Mouse (Mus musculus) embryonic facial prominence, embryonic 11.5 days (tissue): ENCODE data around the gene Eif1b. TPM values are rescaled to one million over a fixed set of nuclear protein-coding genes. Genes with fewer than 3 reads are reported as not detected.

Source experiments
- ATAC-seq: fragments of 200-750 bp; cut with Nextera tagmentation; replicated peaks from 2 replicates; pipeline ENCODE4 v1.8.0; 2017; ENCODE audit warnings: low read depth; ENCODE audit not compliant: insufficient number of reproducible peaks, low FRiP score, low TSS enrichment
- DNase-seq: peaks from one replicate; pipeline ENCODE4 v3.0.0-alpha.2; 2015; ENCODE audit warnings: low spot score
- H3K27ac ChIP-seq: fragments of 300-500 bp; sonication (generic); replicated peaks from 2 replicates; pipeline ENCODE4 v1.5.1; 2014; ENCODE audit warnings: mild to moderate bottlenecking, low read depth, low read length, control low read depth
- H3K27me3 ChIP-seq: fragments of 300-500 bp; sonication (generic); 2 replicates; pipeline ENCODE4 v1.6.1; 2014; ENCODE audit warnings: mild to moderate bottlenecking, low read length, moderate library complexity, mixed read lengths; ENCODE audit not compliant: control insufficient read depth, insufficient read depth
- H3K36me3 ChIP-seq: fragments of 300-500 bp; sonication (generic); replicated peaks from 2 replicates; pipeline ENCODE4 v1.6.1; 2014; ENCODE audit warnings: low read depth, mild to moderate bottlenecking, low read length, moderate library complexity, mixed read lengths; ENCODE audit not compliant: control insufficient read depth, insufficient read depth
- H3K4me1 ChIP-seq: fragments of 300-500 bp; sonication (generic); 2 replicates; pipeline ENCODE4 v1.6.1; 2014; ENCODE audit warnings: low read length, mixed read lengths; ENCODE audit not compliant: control insufficient read depth, insufficient read depth
- H3K4me2 ChIP-seq: fragments of 300-500 bp; sonication (generic); 2 replicates; pipeline ENCODE4 v1.6.1; 2014; ENCODE audit warnings: low read depth, mild to moderate bottlenecking, control low read depth, low read length, moderate library complexity
- H3K4me3 ChIP-seq: fragments of 300-500 bp; sonication (generic); 2 replicates; pipeline ENCODE4 v1.5.1; 2014; ENCODE audit warnings: low read depth, low read length, control low read depth
- H3K9ac ChIP-seq: fragments of 300-500 bp; sonication (generic); replicated peaks from 2 replicates; pipeline ENCODE4 v1.6.1; 2014; ENCODE audit warnings: mild to moderate bottlenecking, control low read depth, low read length
- H3K9me3 ChIP-seq: fragments of 300-500 bp; sonication (generic); replicated peaks from 2 replicates; pipeline ENCODE4 v1.6.1; 2016; ENCODE audit warnings: mild to moderate bottlenecking, low read length, inconsistent platforms, mixed read lengths; ENCODE audit not compliant: control insufficient read depth
- WGBS: fragments of 180-500 bp; shearing (Covaris S2); extraction: QIAGEN DNeasy Blood & Tissue Kit; methylation state at CpG from one replicate; pipeline ENCODE4 v1.1.7; 2014; 5-methylcytosine and 5-hydroxymethylcytosine counted together
- polyA plus RNA-seq: library from polyadenylated mRNA; unstranded; fragments of >200 nt; fragmentation: Nextera tagmentation; extraction: Ambion mirVana; gene quantifications from 2 replicates; pipeline ENCODE4 v1.2.1, GENCODE M21; 2014

The Eif1b gene
- polyA plus RNA-seq, 1 experiment from 2014 or later: 261 TPM

DNA sequence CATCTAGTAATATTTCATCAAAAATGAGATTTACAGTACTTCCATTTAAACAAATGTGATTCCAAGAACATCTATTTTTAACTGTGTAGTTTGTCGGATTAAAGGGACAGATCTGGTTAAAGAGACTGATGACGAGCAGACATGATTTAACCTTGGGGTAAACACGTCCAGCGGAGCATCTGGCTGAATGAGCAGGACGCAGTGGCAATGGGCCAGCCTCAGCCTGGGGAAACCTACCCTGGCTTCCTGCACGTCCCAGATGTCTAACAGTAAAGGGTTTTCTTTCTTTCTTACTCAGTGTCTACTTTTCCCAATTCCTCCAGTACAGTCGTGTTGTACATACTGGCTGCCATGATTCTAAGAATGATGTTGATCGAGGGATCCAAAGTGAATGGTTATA lies 5.0 kb upstream of the Eif1b start:
- 85% methylated on average over 8 of the region's 8 CpGs for WGBS
- no peaks in the 10 kb centered on the region for H3K36me3 ChIP-seq
- H3K4me2 ChIP-seq: no peak overlapping the region
- no peaks in the 10 kb centered on the region for H3K9me3 ChIP-seq
- no peak overlapping the region for H3K9ac ChIP-seq
- H3K27me3 ChIP-seq: no peaks in the 10 kb centered on the region
- H3K4me1 ChIP-seq: no peaks in the 10 kb centered on the region
- ATAC-seq (no peak), DNase-seq (no peak)
- H3K27ac ChIP-seq: no peak overlapping the region
- no peak overlapping the region for H3K4me3 ChIP-seq

DNA sequence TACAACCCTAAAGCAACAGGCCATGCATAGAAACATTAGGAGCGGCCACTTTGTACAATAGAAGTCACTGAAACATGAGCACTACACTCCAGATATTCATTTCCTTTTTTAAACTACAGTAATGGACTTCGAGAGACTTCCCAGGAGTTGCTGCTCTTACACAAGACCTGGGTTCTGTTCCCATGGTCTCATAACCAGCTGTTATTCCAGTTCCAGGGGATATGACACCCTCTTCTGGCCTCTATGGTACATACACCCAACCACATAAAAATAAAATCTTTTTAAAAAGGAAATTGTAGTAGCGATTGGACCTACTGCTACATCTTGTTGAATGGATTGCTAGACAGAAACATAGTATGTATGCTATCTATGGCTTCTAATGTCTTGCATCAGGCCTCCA lies 523 bp upstream of the Eif1b start:
- no peak overlapping the region for H3K9ac ChIP-seq

DNA sequence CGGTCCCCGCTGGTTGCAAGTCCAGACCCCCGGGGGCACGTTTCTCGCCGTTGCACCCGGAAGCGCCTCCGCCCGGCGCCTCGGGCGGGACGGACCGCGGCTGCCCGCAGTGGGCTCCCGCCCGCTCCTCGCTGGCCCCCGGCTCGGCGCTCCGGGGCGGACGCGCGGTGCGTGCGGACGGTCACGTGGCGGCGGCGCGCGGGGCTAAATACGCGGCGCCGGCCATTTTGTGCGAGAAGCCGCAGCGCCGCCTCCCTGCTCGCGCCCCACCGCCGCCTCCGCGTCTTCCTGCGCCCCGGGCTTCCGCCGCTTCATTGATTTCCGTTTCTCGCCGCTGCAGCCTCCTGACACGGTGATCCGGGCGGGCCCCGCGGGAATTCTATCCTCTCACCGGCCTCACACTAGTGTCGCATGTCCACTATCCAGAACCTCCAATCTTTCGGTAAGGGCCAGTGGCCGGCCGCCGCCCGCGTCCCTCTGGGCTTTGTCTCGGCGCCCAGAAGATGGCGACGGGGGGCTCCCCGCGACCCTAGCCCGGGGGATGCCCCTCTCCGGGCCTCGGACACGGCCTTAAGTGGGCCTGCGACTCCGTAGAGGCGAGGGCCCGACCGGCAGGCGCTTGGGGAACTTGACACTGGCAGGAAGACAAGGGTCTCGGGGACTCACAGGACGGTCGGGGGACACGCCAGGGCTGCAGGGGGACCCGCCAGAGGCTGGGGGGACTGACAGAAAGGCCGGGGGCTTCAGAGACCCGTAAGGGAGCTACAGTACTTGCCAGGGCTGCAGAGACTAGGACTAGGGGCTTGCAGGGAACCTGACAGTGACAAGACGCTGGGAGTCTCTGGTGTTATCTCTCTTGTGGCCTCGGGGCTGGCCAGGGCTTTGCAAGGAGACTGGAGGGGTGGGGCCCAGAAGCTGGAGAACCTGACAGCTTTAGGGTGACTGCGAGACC lies 644 bp downstream of the Eif1b start:
- Histone ChIP-seq H3K4me2 (peak overlapping the region; percentile 86), H3K4me3 (peak overlapping the region; percentile 98), H3K36me3 (peaks cover 4% of the 10 kb centered on the region), H3K4me1 (no peaks in the 10 kb centered on the region; the same call in 1 of the 2 replicates), H3K9me3 (no peaks in the 10 kb centered on the region), H3K27ac (peak overlapping the region; percentile 90), H3K9ac (peak overlapping the region; percentile 99), H3K27me3 (no peaks in the 10 kb centered on the region)
- ATAC-seq (peak; percentile 74), DNase-seq (peak; percentile 88)
- under 1% methylated on average over 91 of the region's 97 CpGs for WGBS

More for the DNA sequence above, 523 bp upstream of the Eif1b start:
- 86% methylated on average over 3 of the region's 3 CpGs for WGBS
- Histone ChIP-seq H3K4me3 (peak overlapping the region; percentile 98; the same call in 1 of the 2 replicates), H3K4me2 (peak overlapping the region; percentile 86), H3K27me3 (no peaks in the 10 kb centered on the region), H3K4me1 (no peaks in the 10 kb centered on the region), H3K27ac (no peak overlapping the region), H3K36me3 (peaks cover 4% of the 10 kb centered on the region), H3K9me3 (no peaks in the 10 kb centered on the region)
- peak; percentile 24 for DNase-seq
- ATAC-seq: no peak

DNA sequence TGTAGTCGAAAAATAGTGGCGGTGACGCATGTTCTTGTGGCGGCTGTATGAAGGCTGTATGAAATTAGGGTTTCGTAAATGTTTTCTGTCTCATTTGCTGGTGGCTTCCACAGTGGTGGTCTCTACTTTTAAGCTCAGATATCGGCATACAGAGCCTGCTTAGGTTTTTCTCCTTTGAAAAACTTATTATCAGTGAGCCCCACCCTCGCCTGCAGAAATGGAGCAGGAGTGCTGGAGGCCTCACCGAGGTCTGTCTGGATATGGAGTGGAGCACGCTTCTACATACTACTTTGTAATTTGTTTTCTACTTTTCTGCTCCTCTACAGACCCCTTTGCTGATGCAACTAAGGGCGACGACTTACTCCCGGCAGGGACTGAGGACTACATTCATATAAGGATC lies 1.7 kb downstream of the Eif1b start:
- peak overlapping the region; percentile 98 for H3K4me3 ChIP-seq
- peak overlapping the region; percentile 99 for H3K9ac ChIP-seq
- peak overlapping the region; percentile 86 for H3K4me2 ChIP-seq
- no peaks in the 10 kb centered on the region for H3K9me3 ChIP-seq
- no peak for DNase-seq
- no peak overlapping the region for H3K27ac ChIP-seq
- no peaks in the 10 kb centered on the region; the same call in 1 of the 2 replicates for H3K4me1 ChIP-seq
- peaks cover 4% of the 10 kb centered on the region for H3K36me3 ChIP-seq
- WGBS: 75% methylated on average over 12 of the region's 12 CpGs
- H3K27me3 ChIP-seq: no peaks in the 10 kb centered on the region
- no peak for ATAC-seq

DNA sequence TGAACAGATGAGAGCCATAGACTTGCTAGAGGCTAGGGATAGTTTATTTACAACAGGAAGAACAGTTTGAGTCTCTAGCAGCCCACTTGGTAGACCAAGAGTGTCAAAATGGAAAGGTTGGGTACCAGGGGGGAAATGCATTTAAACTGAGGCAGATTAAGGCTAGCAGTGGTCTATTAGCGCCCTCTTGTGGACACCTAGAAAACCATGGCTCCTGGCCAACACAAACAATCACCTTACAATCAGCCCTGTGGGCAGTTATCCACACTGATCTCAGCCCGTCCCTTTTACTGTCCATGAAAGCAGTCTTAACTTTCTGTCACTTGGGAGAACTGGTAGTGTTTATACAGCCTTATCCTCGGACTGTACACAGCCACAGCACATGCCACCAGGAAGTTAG lies 4.7 kb downstream of the Eif1b start:
- peak; percentile 88 for DNase-seq
- no peak overlapping the region for H3K4me3 ChIP-seq
- H3K9me3 ChIP-seq: no peaks in the 10 kb centered on the region
- H3K27me3 ChIP-seq: no peaks in the 10 kb centered on the region
- H3K4me1 ChIP-seq: no peaks in the 10 kb centered on the region; the same call in 1 of the 2 replicates
- ATAC-seq: no peak
- no peak overlapping the region for H3K9ac ChIP-seq
- no peak overlapping the region for H3K27ac ChIP-seq
- 7% methylated on average over 3 of the region's 3 CpGs for WGBS
- no peak overlapping the region for H3K4me2 ChIP-seq
- peaks cover 4% of the 10 kb centered on the region for H3K36me3 ChIP-seq

DNA sequence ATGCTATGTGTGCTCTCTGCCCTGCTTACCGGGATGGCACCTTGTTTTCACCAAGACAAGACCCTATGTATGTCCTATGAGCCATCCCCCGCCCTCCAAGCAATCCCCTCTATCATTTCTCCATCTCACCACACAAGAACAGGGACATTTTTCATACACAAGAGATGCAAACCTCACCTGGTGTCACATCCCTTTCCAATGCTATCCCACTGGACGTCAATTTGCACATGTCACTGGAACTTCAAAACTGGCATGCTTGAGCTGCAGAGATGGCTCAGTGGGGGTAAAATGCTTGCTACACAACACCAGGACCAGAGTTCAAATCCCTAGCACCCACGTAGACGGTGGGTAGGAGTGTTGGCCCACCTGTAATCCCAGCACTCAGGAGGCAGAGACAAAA lies 6.0 kb downstream of the Eif1b start:
- no peak for ATAC-seq
- H3K9me3 ChIP-seq: no peaks in the 10 kb centered on the region
- 83% methylated on average over 5 of the region's 5 CpGs for WGBS
- no peak overlapping the region for H3K9ac ChIP-seq
- H3K4me3 ChIP-seq: no peak overlapping the region
- no peak for DNase-seq
- no peaks in the 10 kb centered on the region for H3K27me3 ChIP-seq
- H3K4me2 ChIP-seq: no peak overlapping the region
- H3K4me1 ChIP-seq: no peaks in the 10 kb centered on the region; the same call in 1 of the 2 replicates
- H3K27ac ChIP-seq: no peak overlapping the region
- H3K36me3 ChIP-seq: peaks cover 4% of the 10 kb centered on the region

DNA sequence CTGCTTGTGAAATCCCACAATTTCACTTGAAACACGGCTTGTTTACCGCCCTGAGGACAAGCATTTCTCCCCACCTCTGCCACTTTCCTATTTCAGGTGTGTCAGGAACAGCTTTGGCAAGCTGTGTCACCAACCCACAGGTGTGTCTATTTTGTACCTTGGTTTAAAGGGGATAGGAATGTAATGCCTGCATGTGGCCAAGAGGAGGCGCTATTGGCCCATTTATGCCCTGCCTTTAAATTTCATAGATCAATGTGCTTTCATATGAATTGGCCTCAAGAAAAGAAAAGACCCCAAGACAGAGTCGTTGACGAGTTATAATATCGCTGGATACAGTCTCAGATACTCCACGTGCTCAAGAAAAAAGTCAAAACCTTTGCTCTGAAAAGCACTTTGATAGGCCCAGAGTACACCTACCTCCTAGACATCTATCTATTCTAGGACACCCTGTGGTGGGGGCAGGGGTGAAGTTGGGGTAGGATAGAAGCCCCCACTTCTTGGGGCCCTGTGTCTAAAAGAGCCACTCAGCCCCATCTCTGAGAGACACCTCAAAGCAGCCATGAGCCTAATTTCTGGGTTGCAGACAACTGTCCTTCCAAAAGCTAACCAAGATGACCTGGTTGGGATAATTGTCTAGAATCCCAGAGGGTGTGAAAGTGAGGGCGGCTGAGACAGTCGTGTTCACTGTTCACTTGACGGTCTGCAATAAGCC lies 9.3 kb downstream of the Eif1b start:
- H3K9me3 ChIP-seq: no peaks in the 10 kb centered on the region
- ATAC-seq (no peak), DNase-seq (peak; percentile 54)
- no peak overlapping the region for H3K9ac ChIP-seq
- WGBS: 34% methylated on average over 10 of the region's 10 CpGs
- no peak overlapping the region for H3K4me2 ChIP-seq
- no peaks in the 10 kb centered on the region for H3K27me3 ChIP-seq
- H3K4me3 ChIP-seq: no peak overlapping the region
- H3K36me3 ChIP-seq: no peaks in the 10 kb centered on the region
- no peaks in the 10 kb centered on the region; the same call in 1 of the 2 replicates for H3K4me1 ChIP-seq
- no peak overlapping the region for H3K27ac ChIP-seq
